Mouse (Mus musculus): ENCODE data around the gene Tmprss6.

DNA sequence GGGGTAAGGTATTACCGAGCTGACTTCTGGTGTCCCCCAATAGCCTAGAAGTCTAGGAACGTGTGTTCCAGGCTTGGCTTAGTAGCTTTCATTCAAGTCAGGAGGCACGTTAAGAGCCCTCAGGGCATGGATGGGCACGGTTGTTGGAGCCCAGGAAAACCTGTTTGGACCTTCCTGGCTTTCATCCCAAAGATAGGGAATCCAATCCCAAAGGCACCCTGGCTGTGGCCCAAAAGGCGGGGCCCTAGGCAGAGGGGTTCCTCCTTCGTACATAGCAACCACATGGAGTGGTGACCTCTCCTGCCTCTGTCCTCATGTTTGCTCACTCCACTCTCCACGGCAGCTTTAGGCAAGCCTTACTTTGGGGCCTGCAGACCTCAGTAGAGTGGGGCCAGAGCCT is 66.0 kb downstream of the Tmprss6 start:
- no peak for TF ChIP-seq POLR2A (IDR thresholded peaks at IDR 0.05; ENCODE audit: insufficient read length, low read depth)
- TF ChIP-seq TCF12 (IDR thresholded peaks at IDR 0.05; ENCODE audit: insufficient read depth, poor library complexity, severe bottlenecking) = no peak
- TF ChIP-seq TCF3 (IDR thresholded peaks at IDR 0.05; ENCODE audit: insufficient read length, low read depth) = no peak
- no peak for TF ChIP-seq POLR2AphosphoS2 (IDR thresholded peaks at IDR 0.05; ENCODE audit: insufficient read length, low read depth)
- TF ChIP-seq MAX (IDR thresholded peaks at IDR 0.05; ENCODE audit: low read depth) = no peak
- no peak for TF ChIP-seq MYOD1 (IDR thresholded peaks at IDR 0.05; ENCODE audit: control insufficient read depth in 1 of 3, insufficient read length in 2 of 3, low read depth in 2 of 3)
- TF ChIP-seq CEBPB (IDR thresholded peaks at IDR 0.05; ENCODE audit: insufficient read depth, poor library complexity, severe bottlenecking) = no peak
